9 mouse cellular contexts compared by ENCODE assay signal in the genomic region with DNA sequence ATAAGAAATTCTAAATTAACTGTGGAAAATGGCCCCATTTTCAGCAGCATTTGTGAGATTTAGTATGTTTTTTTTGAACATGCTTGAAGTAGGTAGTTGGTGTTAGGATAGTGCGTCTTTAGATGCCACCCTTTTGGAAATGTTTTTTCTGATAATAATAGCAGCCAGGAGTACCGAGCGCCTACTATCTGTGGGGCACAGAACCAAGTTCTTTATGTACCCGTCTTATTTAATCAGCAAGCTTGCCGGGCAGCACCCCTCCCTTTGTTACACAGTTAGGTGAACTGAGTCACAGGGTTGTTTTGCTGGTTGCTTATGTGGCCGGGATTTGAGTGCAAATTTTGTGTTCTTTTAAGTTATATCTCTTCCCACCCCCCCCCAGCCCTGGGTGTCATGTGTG. TPM values are rescaled to one million over a fixed set of nuclear protein-coding genes. Genes with fewer than 3 reads are reported as not detected.
A peak's percentile ranks its signal among the peaks of the same experiment; 100 is the strongest.
DNase-seq lines count a peak whose midpoint lies in the region; ATAC-seq and TF ChIP-seq lines count a peak whose summit lies in the region.
"Had no signal": no experiment of that assay in that cellular context is flagged by ENCODE, and none has a peak within 500 bp of the region (broad histone marks: within the 10 kb centered on the region; RNA-seq: fewer than 3 reads in every experiment).

No protein-coding gene starts in this region.

- H3K36me3 ChIP-seq in CH12.LX (replicated peaks in 1 of 2; ENCODE audit: control insufficient read depth in 1 of 2, insufficient read depth in 1 of 2, low read length in 1 of 2) = peaks cover 33 to 53% of the 10 kb centered on the region in 2 experiments
- peaks cover 19% of the 10 kb centered on the region for H3K36me3 ChIP-seq in forebrain, embryonic 16.5 days (ENCODE audit: control insufficient read depth, insufficient read depth)
- H3K36me3 ChIP-seq in liver, postnatal 0 days (replicated peaks; ENCODE audit: insufficient read depth, low read length) = peaks cover 56% of the 10 kb centered on the region

- intact Hi-C loops in gastrocnemius, adult 2 months (cut with DNase I) = loop anchor here (2.0 kb wide), 1 partner anchor 44 kb away; the partner anchor contains the start of gene Rasl2-9
- intact Hi-C loops in gastrocnemius, postnatal 14 days (cut with DNase I; ENCODE audit: low total_unique reads) = no loop called here

- no peaks in the 10 kb centered on the region for H3K9me3 ChIP-seq in CH12.LX (replicated peaks; ENCODE audit: low read length)
- no peaks in the 10 kb centered on the region for H3K9me3 ChIP-seq in forebrain, embryonic 16.5 days (ENCODE audit: control insufficient read depth, low read length)
- H3K9me3 ChIP-seq in liver, postnatal 0 days (ENCODE audit: low read length) = no peaks in the 10 kb centered on the region

- ATAC-seq in forebrain, embryonic 16.5 days = no peak
- peak; percentile 11 for ATAC-seq in liver, postnatal 0 days
- ATAC-seq in granulocyte monocyte progenitor cell, adult 5-6 weeks (replicated peaks; ENCODE audit: poor library complexity, severe bottlenecking) = no peak

- H3K4me3 ChIP-seq in gastrocnemius, adult 2 months = peak overlapping the region; percentile 100
- peak overlapping the region; percentile 93 to 100 (median 99) for H3K4me3 ChIP-seq in CH12.LX (replicated peaks in 1 of 3; ENCODE audit: low read depth in 2 of 3, low read length in 2 of 3, poor library complexity in 1 of 3)
- H3K4me3 ChIP-seq in forebrain, embryonic 16.5 days (replicated peaks; ENCODE audit: low read length) = peak overlapping the region; percentile 89
- H3K4me3 ChIP-seq in liver, postnatal 0 days (ENCODE audit: low read depth, low read length) = peak overlapping the region; percentile 90

- peaks cover 9 to 49% of the 10 kb centered on the region in 2 experiments for H3K4me1 ChIP-seq in CH12.LX (ENCODE audit: control insufficient read depth in 1 of 2, insufficient read depth in 2 of 2)
- H3K4me1 ChIP-seq in forebrain, embryonic 16.5 days (replicated peaks; ENCODE audit: control insufficient read depth, insufficient read depth, low read length) = peaks cover 21% of the 10 kb centered on the region
- H3K4me1 ChIP-seq in liver, postnatal 0 days (ENCODE audit: insufficient read depth) = peaks cover 38% of the 10 kb centered on the region

- peak overlapping the region; percentile 98 for H3K9ac ChIP-seq in CH12.LX (ENCODE audit: insufficient read depth, low read depth)
- H3K9ac ChIP-seq in forebrain, embryonic 16.5 days (replicated peaks; ENCODE audit: low read depth, low read length) = peak overlapping the region; percentile 96
- peak overlapping the region; percentile 96 for H3K9ac ChIP-seq in liver, postnatal 0 days (replicated peaks)

- dilution Hi-C loops in CH12.LX (cut with MboI; ENCODE audit: extremely low pct_ligation_motif_present, extremely low pct_unique_long_range_greater_than_20kb, low sequenced_read_pairs) = no loop called here

- in situ Hi-C loops in CH12.LX (cut with MboI; ENCODE audit: low pct_ligation_motif_present, low pct_unique_long_range_greater_than_20kb, low sequenced_read_pairs) = no loop called here

- no peak for TF ChIP-seq EP300 in CH12.LX (IDR thresholded peaks at IDR 0.05; ENCODE audit: low read length)
- peak; percentile 82 for TF ChIP-seq EP300 in liver, postnatal 0 days (IDR thresholded peaks at IDR 0.05; ENCODE audit: low read depth)

- 68% methylated on average over 6 of the region's 6 CpGs for WGBS in forebrain, embryonic 16.5 days
- 21% methylated on average over 6 of the region's 6 CpGs for WGBS in liver, postnatal 0 days (ENCODE audit: insufficient replicate concordance)

- H3K4me2 ChIP-seq in CH12.LX (ENCODE audit: insufficient read depth, low read depth, poor library complexity, severe bottlenecking) = peak overlapping the region; percentile 83
- H3K4me2 ChIP-seq in forebrain, embryonic 16.5 days (ENCODE audit: low read length) = peak overlapping the region; percentile 90
- H3K4me2 ChIP-seq in liver, postnatal 0 days (ENCODE audit: low read depth, low read length) = peak overlapping the region; percentile 84

- TF ChIP-seq POLR2A in CH12.LX (IDR thresholded peaks at IDR 0.05; ENCODE audit: low read depth, low read length) = 0 out of 2 replicates have a peak, but pooled peaks have one; percentile 4

- peaks cover 63% of the 10 kb centered on the region for H3K79me2 ChIP-seq in CH12.LX (replicated peaks; ENCODE audit: control insufficient read depth, extremely low read depth, insufficient read depth, poor library complexity, severe bottlenecking)

- H3K27ac ChIP-seq in gastrocnemius, adult 2 months = peak overlapping the region; percentile 97
- H3K27ac ChIP-seq in CH12.LX (ENCODE audit: insufficient read depth, low read depth) = no peak overlapping the region
- H3K27ac ChIP-seq in forebrain, embryonic 16.5 days (ENCODE audit: low read length) = no peak overlapping the region
- H3K27ac ChIP-seq in liver, postnatal 0 days (ENCODE audit: low read depth) = peak overlapping the region; percentile 98

- TF ChIP-seq RAD21 in CH12.LX (IDR thresholded peaks at IDR 0.05; ENCODE audit: low read depth, low read length) = no peak

- TF ChIP-seq CTCF in gastrocnemius, adult 2 months (IDR thresholded peaks at IDR 0.05) = no peak
- no peak for TF ChIP-seq CTCF in CH12.LX (conservative IDR thresholded peaks at IDR 0.05 in 1 of 2, IDR thresholded peaks at IDR 0.05 in 1 of 2; ENCODE audit: low read depth in 2 of 2, low read length in 2 of 2)
- peak; percentile 42 for TF ChIP-seq CTCF in liver, postnatal 0 days (IDR thresholded peaks at IDR 0.05; ENCODE audit: low read depth)

- H3K27me3 ChIP-seq in CH12.LX (replicated peaks) = no peaks in the 10 kb centered on the region
- no peaks in the 10 kb centered on the region for H3K27me3 ChIP-seq in forebrain, embryonic 16.5 days (replicated peaks; ENCODE audit: control insufficient read depth, insufficient read depth, low read length)
- no peaks in the 10 kb centered on the region for H3K27me3 ChIP-seq in liver, postnatal 0 days (ENCODE audit: insufficient read depth, low read length)

- DNase-seq in gastrocnemius, adult 2 months = no peak
- DNase-seq in gastrocnemius, postnatal 14 days = no peak
- no peak for DNase-seq in CH12.LX (ENCODE audit: extremely low read depth)
- DNase-seq in liver, postnatal 0 days = no peak
- no peak for DNase-seq in right cerebral cortex, postnatal 10 days (ENCODE audit: low spot score in 2 of 2)
- no peak for DNase-seq in gastrocnemius, postnatal 25 days

RNA-seq across cellular contexts. Expression of gene Epn1, which starts 1.2 kb away (rescaled TPM):
- 100 to 1,000 TPM; 165 to 171 TPM for total RNA-seq in gastrocnemius, adult 2 months (2021)
- total RNA-seq in gastrocnemius, postnatal 14 days (2021) = 100 to 1,000 TPM; 100 to 107 TPM
- total RNA-seq in CH12.LX (2012; rRNA removed) (68.9 and 72.9 TPM in 2 replicates), CH12.LX (2014; rRNA removed) (41.9 and 46.8 TPM in 2 replicates)
- polyA plus RNA-seq in CH12.LX (2012; ENCODE audit: insufficient read length, low read depth) = 97.2 and 101 TPM in 2 replicates
- 97.9 and 104 TPM in 2 replicates for polyA plus RNA-seq in forebrain, embryonic 16.5 days (2015; fragmentation: Nextera tagmentation; extraction: Ambion mirVana)
- 34.7 and 38.0 TPM in 2 replicates for polyA plus RNA-seq in liver, postnatal 0 days (2015; fragmentation: Nextera tagmentation; extraction: Ambion mirVana)
- 100 to 1,000 TPM; 134 to 145 TPM for total RNA-seq in gastrocnemius, postnatal 25 days (2021)
- 56.6 and 57.4 TPM in 2 replicates for total RNA-seq in granulocyte monocyte progenitor cell, adult 5-6 weeks (2014; fragmentation: Nextera tagmentation)
- 34.4 and 62.6 TPM in 2 replicates for total RNA-seq in granulocyte monocyte progenitor cell, adult 5-6 weeks (2017)

RNA-seq across cellular contexts. Expression of gene U2af2, which starts 19.3 kb away (rescaled TPM):
- 10 to 100 TPM; 50.0 to 51.0 TPM for total RNA-seq in gastrocnemius, adult 2 months (2021)
- total RNA-seq in gastrocnemius, postnatal 14 days (2021) = 10 to 100 TPM; 52.0 to 62.2 TPM
- total RNA-seq in CH12.LX (2012; rRNA removed) = 295 and 358 TPM in 2 replicates
- 282 and 293 TPM in 2 replicates for total RNA-seq in CH12.LX (2014; rRNA removed)
- 449 and 469 TPM in 2 replicates for polyA plus RNA-seq in CH12.LX (2012; ENCODE audit: insufficient read length, low read depth)
- 125 and 128 TPM in 2 replicates for polyA plus RNA-seq in forebrain, embryonic 16.5 days (2015; fragmentation: Nextera tagmentation; extraction: Ambion mirVana)
- polyA plus RNA-seq in liver, postnatal 0 days (2015; fragmentation: Nextera tagmentation; extraction: Ambion mirVana) = 34.7 and 36.8 TPM in 2 replicates
- total RNA-seq in gastrocnemius, postnatal 25 days (2021) = 10 to 100 TPM; 43.1 to 45.2 TPM
- 204 and 227 TPM in 2 replicates for total RNA-seq in granulocyte monocyte progenitor cell, adult 5-6 weeks (2014; fragmentation: Nextera tagmentation)
- 253 and 265 TPM in 2 replicates for total RNA-seq in granulocyte monocyte progenitor cell, adult 5-6 weeks (2017)

RNA-seq across cellular contexts. Expression of gene Zfp580, which starts 29.9 kb away (rescaled TPM):
- 1 to 10 TPM; 3.0 to 4.1 TPM for total RNA-seq in gastrocnemius, adult 2 months (2021)
- total RNA-seq in gastrocnemius, postnatal 14 days (2021) = 1 to 10 TPM; 5.6 to 6.6 TPM
- 1.6 and 2.6 TPM in 2 replicates for total RNA-seq in CH12.LX (2012; rRNA removed)
- 1.2 TPM in 2 replicates for total RNA-seq in CH12.LX (2014; rRNA removed)
- polyA plus RNA-seq in CH12.LX (2012; ENCODE audit: insufficient read length, low read depth) = 9.4 and 15.6 TPM in 2 replicates
- 52.7 and 62.4 TPM in 2 replicates for polyA plus RNA-seq in forebrain, embryonic 16.5 days (2015; fragmentation: Nextera tagmentation; extraction: Ambion mirVana)
- 3.2 and 4.4 TPM in 2 replicates for polyA plus RNA-seq in liver, postnatal 0 days (2015; fragmentation: Nextera tagmentation; extraction: Ambion mirVana)
- 1 to 10 TPM; 2.9 to 3.2 TPM for total RNA-seq in gastrocnemius, postnatal 25 days (2021)
- 1.3 and 7.3 TPM in 2 replicates for total RNA-seq in granulocyte monocyte progenitor cell, adult 5-6 weeks (2014; fragmentation: Nextera tagmentation)
- 1.2 and 1.3 TPM in 2 replicates for total RNA-seq in granulocyte monocyte progenitor cell, adult 5-6 weeks (2017)

RNA-seq across cellular contexts. Expression of gene Rfpl4, which starts 35.5 kb away (rescaled TPM):
- not detected for total RNA-seq in gastrocnemius, adult 2 months (2021)
- not detected for total RNA-seq in gastrocnemius, postnatal 14 days (2021)
- total RNA-seq in CH12.LX (2012; rRNA removed) (not detected in 2 replicates), CH12.LX (2014; rRNA removed) (not detected in 2 replicates)
- polyA plus RNA-seq in CH12.LX (2012; ENCODE audit: insufficient read length, low read depth) = not detected in 2 replicates
- polyA plus RNA-seq in forebrain, embryonic 16.5 days (2015; fragmentation: Nextera tagmentation; extraction: Ambion mirVana) = 0.14 TPM in 1 of 2 replicates, not detected in the other
- not detected in 2 replicates for polyA plus RNA-seq in liver, postnatal 0 days (2015; fragmentation: Nextera tagmentation; extraction: Ambion mirVana)
- not detected for total RNA-seq in gastrocnemius, postnatal 25 days (2021)
- total RNA-seq in granulocyte monocyte progenitor cell, adult 5-6 weeks (2014; fragmentation: Nextera tagmentation) = not detected in 2 replicates
- not detected in 2 replicates for total RNA-seq in granulocyte monocyte progenitor cell, adult 5-6 weeks (2017)
- polyA plus RNA-seq: gonadal fat pad, adult 2 months had no signal

RNA-seq across cellular contexts. Expression of gene Zfp784, which starts 43.0 kb away (rescaled TPM):
- total RNA-seq in gastrocnemius, adult 2 months (2021) = 1 to 10 TPM; 2.8 to 3.9 TPM
- total RNA-seq in gastrocnemius, postnatal 14 days (2021) = 1 to 10 TPM; 4.3 to 5.0 TPM
- total RNA-seq in CH12.LX (2012; rRNA removed) (1.0 and 1.5 TPM in 2 replicates), CH12.LX (2014; rRNA removed) (0.72 and 1.1 TPM in 2 replicates)
- 0.53 and 1.4 TPM in 2 replicates for polyA plus RNA-seq in CH12.LX (2012; ENCODE audit: insufficient read length, low read depth)
- 8.0 and 9.5 TPM in 2 replicates for polyA plus RNA-seq in forebrain, embryonic 16.5 days (2015; fragmentation: Nextera tagmentation; extraction: Ambion mirVana)
- polyA plus RNA-seq in liver, postnatal 0 days (2015; fragmentation: Nextera tagmentation; extraction: Ambion mirVana) = 1.9 and 2.4 TPM in 2 replicates
- 1 to 10 TPM; 2.6 to 3.4 TPM for total RNA-seq in gastrocnemius, postnatal 25 days (2021)
- total RNA-seq in granulocyte monocyte progenitor cell, adult 5-6 weeks (2014; fragmentation: Nextera tagmentation) = 0.28 and 0.54 TPM in 2 replicates
- total RNA-seq in granulocyte monocyte progenitor cell, adult 5-6 weeks (2017) = 0.98 and 1.1 TPM in 2 replicates

Comparison
In these comparisons a context has a peak if more than half of its experiments do, and no peak if none do; other contexts are left out.
1. H3K27ac ChIP-seq: peak in gastrocnemius, adult 2 months (single experiment) and liver, postnatal 0 days (single experiment); none in CH12.LX (single experiment) and forebrain, embryonic 16.5 days (single experiment).
2. Peak in every context shown above with its lines, with median percentiles within 50 percentile points of each other: H3K4me3 ChIP-seq, H3K4me2 ChIP-seq and H3K9ac ChIP-seq.